Mouse (Mus musculus): Measurements from ENCODE around the gene Zcwpw1.

DNA sequence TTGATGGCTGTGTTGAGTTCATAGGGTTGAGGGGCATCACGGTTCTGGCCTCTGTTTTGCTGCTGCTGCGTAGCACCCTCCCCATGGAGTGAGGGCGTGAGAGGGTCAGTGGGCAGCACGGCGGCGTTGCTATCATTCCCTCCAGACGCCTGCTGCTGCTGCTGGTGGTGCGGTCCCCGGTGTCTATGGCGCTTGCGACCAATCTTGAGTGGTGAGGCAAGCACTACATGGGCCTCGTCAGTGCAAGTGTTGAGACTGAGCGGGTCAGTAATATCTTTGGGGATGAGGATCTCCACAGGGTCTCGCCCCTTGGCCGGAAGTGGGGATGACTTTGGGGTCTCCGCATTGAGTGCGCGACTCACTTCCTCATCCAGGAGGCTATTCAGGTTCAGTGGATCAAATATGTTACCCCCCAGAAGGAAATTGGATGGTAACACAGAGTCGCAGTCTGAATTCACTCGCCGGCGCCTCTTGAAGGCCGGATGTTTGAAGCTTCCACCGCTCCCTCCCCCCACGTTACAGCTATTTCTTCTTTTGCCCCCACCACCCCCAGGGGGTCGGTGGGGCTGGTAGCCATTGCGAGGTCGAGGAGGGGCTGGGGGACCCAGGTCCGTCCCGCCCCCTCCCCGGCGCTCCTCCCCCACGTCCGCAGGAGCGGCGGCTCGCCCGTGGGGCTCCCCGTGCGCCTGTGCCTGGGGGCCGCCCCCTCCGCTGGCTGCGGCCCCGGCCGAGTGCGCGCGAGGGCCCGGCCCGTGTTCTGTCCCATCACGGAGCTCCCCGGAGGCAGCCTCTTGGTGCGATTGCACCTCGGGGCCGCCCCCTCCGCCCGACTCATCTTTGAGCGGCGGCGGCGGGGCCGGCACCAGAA lies 2.2 kb upstream of the Zcwpw1 start:
- TF ChIP-seq CTCF (IDR thresholded peaks at IDR 0.05; ENCODE audit: borderline replicate concordance, insufficient read depth, low read depth, low read length) (no peak), POLR2A (IDR thresholded peaks at IDR 0.05; ENCODE audit: borderline replicate concordance, insufficient read depth, low read length) (no peak)

Data from cerebellum, adult 2 months (tissue).